Mouse (Mus musculus): ENCODE measurements around the gene Shisal2b.
A peak's percentile ranks its signal among the peaks of the same experiment; 100 is the strongest.

Gene Shisal2b

GRCm38 (mm10) chr13:104816635-104817571 is 46.8 kb downstream of the Shisal2b start, which contains the start of gene Cwc27:
TSS of gene Cwc27 (minus strand) at chr13:104817142.
- DNase-seq, result peak; percentile 81

GRCm38 (mm10) chr13:104816270-104816634 is 47.4 kb downstream of the Shisal2b start:
- no peak for DNase-seq

- DNase-seq, result peak; percentile 6
Measured at GRCm38 (mm10) chr13:104805681-104806080, 58.0 kb downstream of the Shisal2b start.

- DNase-seq, result no peak
Measured at GRCm38 (mm10) chr13:104799566-104800182, 64.0 kb downstream of the Shisal2b start.

- DNase-seq, result no peak
Measured at GRCm38 (mm10) chr13:104799067-104799466, 64.6 kb downstream of the Shisal2b start.
